Mouse (Mus musculus): ENCODE data around the gene Dock6. TPM values are rescaled to one million over a fixed set of nuclear protein-coding genes. Genes with fewer than 3 reads are reported as not detected.
"Not testable (repeated sequence)": the region's sequence is repeated elsewhere in the genome, so short reads cannot be mapped to it uniquely, and the experiment has no call there.

Dock6 gene
- 24.7 and 25.4 TPM in 2 replicates for polyA plus RNA-seq (2014; fragmentation: Nextera tagmentation; extraction: Ambion mirVana)

- DNase-seq (ENCODE audit: low spot score), result peak; percentile 92
- peak within 1 kb of the TSS; percentile 69 for H3K4me3 ChIP-seq (ENCODE audit: low read depth, low read length)
- H3K27ac ChIP-seq (ENCODE audit: low read depth, low read length), result peak within 1 kb of the TSS; percentile 63; the same call in 1 of the 2 replicates
- peak; percentile 93 for ATAC-seq (ENCODE audit: insufficient read depth, low FRiP score, low TSS enrichment)
- no peaks in the 10 kb centered on the region for H3K27me3 ChIP-seq (ENCODE audit: control insufficient read depth, insufficient read depth, low read length)
- H3K9me3 ChIP-seq (ENCODE audit: control insufficient read depth, low read length), result no peaks in the 10 kb centered on the region
- peak within 1 kb of the TSS; percentile 76 for H3K4me2 ChIP-seq (ENCODE audit: low read depth)
- H3K36me3 ChIP-seq (ENCODE audit: control insufficient read depth, insufficient read depth, low read length), result no peaks in the 10 kb centered on the region; the same call in 1 of the 2 replicates
- peak within 1 kb of the TSS; percentile 73 for H3K9ac ChIP-seq (ENCODE audit: low read length)
- WGBS, result under 1% methylated on average over 57 of the region's 68 CpGs
- H3K4me1 ChIP-seq (ENCODE audit: control insufficient read depth, insufficient read depth, low read length), result peaks cover 16% of the 10 kb centered on the region
Measured at GRCm38 (mm10) chr9:21852128-21853091, at the start of gene Dock6. Gene Dock6 (minus strand): TSS chr9:21852635.

DNA sequence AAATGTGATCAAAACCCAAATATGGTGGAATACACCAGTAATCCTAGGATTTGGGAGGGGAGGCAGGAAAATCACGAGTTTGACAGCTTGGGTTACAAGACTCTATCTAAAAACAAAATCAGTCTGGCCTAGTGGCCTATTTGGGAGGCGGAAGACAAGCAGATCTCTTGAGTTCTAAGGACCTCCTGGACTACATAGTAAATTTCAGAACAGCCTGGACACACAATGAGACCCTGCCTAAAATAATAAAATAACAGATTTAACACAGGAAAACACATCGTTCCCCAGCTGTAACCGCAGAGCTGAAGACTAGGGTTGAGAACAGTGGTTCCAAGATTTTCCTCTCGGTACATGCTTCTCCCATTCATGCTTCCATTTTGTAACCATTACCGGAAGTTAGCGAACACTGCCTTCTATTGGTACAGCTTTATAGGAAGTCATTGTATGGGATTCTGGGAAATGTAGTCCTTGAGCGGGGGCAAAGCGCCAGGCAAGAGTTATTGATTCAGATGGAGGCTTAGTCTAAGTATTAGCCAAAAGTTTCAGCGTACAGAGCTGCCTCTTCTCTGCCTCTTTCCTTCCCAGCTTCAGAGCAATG, 48.9 kb upstream of the Dock6 start:
- DNase-seq (ENCODE audit: low spot score), result peak; percentile 62
- Histone ChIP-seq H3K27ac (ENCODE audit: low read depth, low read length) (no peak overlapping the region), H3K36me3 (ENCODE audit: control insufficient read depth, insufficient read depth, low read length) (no peaks in the 10 kb centered on the region), H3K4me3 (ENCODE audit: low read depth, low read length) (peak overlapping the region; percentile 32), H3K27me3 (ENCODE audit: control insufficient read depth, insufficient read depth, low read length) (no peaks in the 10 kb centered on the region), H3K9me3 (ENCODE audit: control insufficient read depth, low read length) (no peaks in the 10 kb centered on the region), H3K4me2 (ENCODE audit: low read depth) (peak overlapping the region; percentile 42), H3K9ac (ENCODE audit: low read length) (peak overlapping the region; percentile 29; the same call in 1 of the 2 replicates), H3K4me1 (ENCODE audit: control insufficient read depth, insufficient read depth, low read length) (no peaks in the 10 kb centered on the region)
- peak; percentile 71 for ATAC-seq (ENCODE audit: insufficient read depth, low FRiP score, low TSS enrichment)
- 20% methylated on average over 10 of the region's 10 CpGs for WGBS

DNA sequence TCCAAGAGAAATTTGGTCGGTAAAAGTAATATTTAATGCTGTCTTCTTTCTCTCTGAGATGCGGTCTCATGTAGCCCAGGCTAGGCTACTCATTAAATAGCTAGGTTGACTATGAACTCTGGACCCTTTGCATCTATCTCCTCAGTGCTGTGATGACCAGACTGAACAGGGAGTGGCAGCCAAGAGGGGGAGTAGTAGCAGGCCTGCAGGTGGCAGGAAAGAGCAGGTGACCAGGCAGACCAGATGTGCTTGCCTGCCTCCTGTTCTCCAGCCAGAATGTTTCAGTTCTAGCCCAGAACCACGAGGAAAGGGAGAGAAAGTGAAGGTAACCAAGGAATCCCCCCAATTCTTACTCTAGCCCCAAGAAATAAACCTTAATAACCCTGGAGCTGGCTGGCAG, 36.8 kb upstream of the Dock6 start:
- H3K4me2 ChIP-seq (ENCODE audit: low read depth), result no peak overlapping the region
- no peak for ATAC-seq (ENCODE audit: insufficient read depth, low FRiP score, low TSS enrichment)
- WGBS, result 69% methylated on average over 3 of the region's 3 CpGs

DNA sequence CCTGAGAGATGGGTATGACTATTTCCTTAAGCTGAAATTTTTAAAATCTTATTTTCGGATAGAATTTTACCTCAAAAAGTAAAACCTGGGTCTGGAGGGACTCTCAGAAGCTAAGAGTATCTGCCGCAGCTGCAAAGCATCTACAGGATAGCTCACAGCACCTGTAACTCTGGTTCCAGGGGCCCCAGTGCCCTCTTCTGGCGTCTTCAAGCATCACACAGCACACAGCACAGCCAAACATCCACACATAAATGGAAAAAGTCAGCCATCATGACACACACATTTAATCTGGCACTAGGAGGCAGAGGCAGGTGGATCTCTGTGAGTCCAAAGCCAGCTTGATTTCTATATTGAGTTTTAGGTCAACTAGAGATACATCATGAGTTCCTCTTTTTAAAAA, 24.2 kb upstream of the Dock6 start:
- H3K4me3 ChIP-seq (ENCODE audit: low read depth, low read length), result no peak overlapping the region
- H3K27ac ChIP-seq (ENCODE audit: low read depth, low read length), result no peak overlapping the region
- 62% methylated on average over 3 of the region's 3 CpGs for WGBS
- H3K9me3 ChIP-seq (ENCODE audit: control insufficient read depth, low read length), result no peaks in the 10 kb centered on the region
- no peak overlapping the region for H3K4me2 ChIP-seq (ENCODE audit: low read depth)
- no peaks in the 10 kb centered on the region for H3K36me3 ChIP-seq (ENCODE audit: control insufficient read depth, insufficient read depth, low read length)
- H3K4me1 ChIP-seq (ENCODE audit: control insufficient read depth, insufficient read depth, low read length), result no peaks in the 10 kb centered on the region
- H3K27me3 ChIP-seq (ENCODE audit: control insufficient read depth, insufficient read depth, low read length), result no peaks in the 10 kb centered on the region
- H3K9ac ChIP-seq (ENCODE audit: low read length), result no peak overlapping the region
- no peak for ATAC-seq (ENCODE audit: insufficient read depth, low FRiP score, low TSS enrichment)
- DNase-seq (ENCODE audit: low spot score), result peak; percentile 7

More for the DNA sequence above, 36.8 kb upstream of the Dock6 start:
- H3K4me1 ChIP-seq (ENCODE audit: control insufficient read depth, insufficient read depth, low read length), result no peaks in the 10 kb centered on the region
- no peak overlapping the region for H3K4me3 ChIP-seq (ENCODE audit: low read depth, low read length)
- H3K27ac ChIP-seq (ENCODE audit: low read depth, low read length), result no peak overlapping the region
- H3K27me3 ChIP-seq (ENCODE audit: control insufficient read depth, insufficient read depth, low read length), result no peaks in the 10 kb centered on the region
- H3K9me3 ChIP-seq (ENCODE audit: control insufficient read depth, low read length), result no peaks in the 10 kb centered on the region
- H3K9ac ChIP-seq (ENCODE audit: low read length), result no peak overlapping the region
- no peak for DNase-seq (ENCODE audit: low spot score)
- no peaks in the 10 kb centered on the region for H3K36me3 ChIP-seq (ENCODE audit: control insufficient read depth, insufficient read depth, low read length)

- H3K36me3 ChIP-seq (ENCODE audit: control insufficient read depth, insufficient read depth, low read length), result no peaks in the 10 kb centered on the region
- no peak for DNase-seq (ENCODE audit: low spot score)
- WGBS, result 73% methylated on average over 4 of the region's 4 CpGs
- no peaks in the 10 kb centered on the region for H3K9me3 ChIP-seq (ENCODE audit: control insufficient read depth, low read length)
- no peaks in the 10 kb centered on the region for H3K27me3 ChIP-seq (ENCODE audit: control insufficient read depth, insufficient read depth, low read length)
- H3K4me1 ChIP-seq (ENCODE audit: control insufficient read depth, insufficient read depth, low read length), result no peaks in the 10 kb centered on the region
- H3K27ac ChIP-seq (ENCODE audit: low read depth, low read length), result no peak overlapping the region
- no peak overlapping the region for H3K4me2 ChIP-seq (ENCODE audit: low read depth)
- no peak overlapping the region for H3K4me3 ChIP-seq (ENCODE audit: low read depth, low read length)
- ATAC-seq (ENCODE audit: insufficient read depth, low FRiP score, low TSS enrichment), result no peak
- H3K9ac ChIP-seq (ENCODE audit: low read length), result no peak overlapping the region
Measured at GRCm38 (mm10) chr9:21872204-21872603, 19.8 kb upstream of the Dock6 start.

GRCm38 (mm10) chr9:21870879-21871524, 18.6 kb upstream of the Dock6 start:
- Histone ChIP-seq H3K4me1 (ENCODE audit: control insufficient read depth, insufficient read depth, low read length) (no peaks in the 10 kb centered on the region), H3K27me3 (ENCODE audit: control insufficient read depth, insufficient read depth, low read length) (no peaks in the 10 kb centered on the region), H3K27ac (ENCODE audit: low read depth, low read length) (no peak overlapping the region), H3K36me3 (ENCODE audit: control insufficient read depth, insufficient read depth, low read length) (no peaks in the 10 kb centered on the region), H3K4me3 (ENCODE audit: low read depth, low read length) (no peak overlapping the region), H3K9me3 (ENCODE audit: control insufficient read depth, low read length) (no peaks in the 10 kb centered on the region), H3K9ac (ENCODE audit: low read length) (no peak overlapping the region), H3K4me2 (ENCODE audit: low read depth) (no peak overlapping the region)
- DNase-seq (ENCODE audit: low spot score) (peak; percentile 65), ATAC-seq (ENCODE audit: insufficient read depth, low FRiP score, low TSS enrichment) (0 out of 2 replicates have a peak, but pooled peaks have one; percentile 35)
- WGBS, result 17% methylated on average over 20 of the region's 20 CpGs

DNA sequence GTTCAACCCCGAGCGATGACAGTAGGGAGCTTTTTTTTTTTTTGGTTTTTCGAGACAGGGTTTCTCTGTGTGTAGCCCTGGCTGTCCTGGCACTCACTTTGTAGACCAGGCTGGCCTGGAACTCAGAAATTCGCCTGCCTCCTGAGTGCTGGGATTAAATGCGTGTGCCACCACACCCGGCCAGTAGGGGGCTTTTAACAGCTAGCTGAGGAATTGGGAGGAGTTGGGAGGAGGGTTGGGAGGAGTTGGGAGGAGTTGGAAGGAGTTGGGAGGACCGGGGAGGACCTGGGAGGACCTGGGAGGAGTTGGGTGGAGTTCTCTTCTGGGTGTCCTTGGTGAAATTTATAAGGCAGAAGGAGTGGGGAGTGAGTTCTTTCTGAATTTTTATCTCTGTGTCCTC, 16.9 kb upstream of the Dock6 start:
- not testable (repeated sequence) for H3K4me1 ChIP-seq (ENCODE audit: control insufficient read depth, insufficient read depth, low read length); H3K27ac ChIP-seq (ENCODE audit: low read depth, low read length); H3K27me3 ChIP-seq (ENCODE audit: control insufficient read depth, insufficient read depth, low read length); H3K9me3 ChIP-seq (ENCODE audit: control insufficient read depth, low read length); DNase-seq (ENCODE audit: low spot score); H3K36me3 ChIP-seq (ENCODE audit: control insufficient read depth, insufficient read depth, low read length); H3K9ac ChIP-seq (ENCODE audit: low read length); ATAC-seq (ENCODE audit: insufficient read depth, low FRiP score, low TSS enrichment); H3K4me3 ChIP-seq (ENCODE audit: low read depth, low read length); H3K4me2 ChIP-seq (ENCODE audit: low read depth)
- WGBS, result 57% methylated on average over 7 of the region's 7 CpGs

DNA sequence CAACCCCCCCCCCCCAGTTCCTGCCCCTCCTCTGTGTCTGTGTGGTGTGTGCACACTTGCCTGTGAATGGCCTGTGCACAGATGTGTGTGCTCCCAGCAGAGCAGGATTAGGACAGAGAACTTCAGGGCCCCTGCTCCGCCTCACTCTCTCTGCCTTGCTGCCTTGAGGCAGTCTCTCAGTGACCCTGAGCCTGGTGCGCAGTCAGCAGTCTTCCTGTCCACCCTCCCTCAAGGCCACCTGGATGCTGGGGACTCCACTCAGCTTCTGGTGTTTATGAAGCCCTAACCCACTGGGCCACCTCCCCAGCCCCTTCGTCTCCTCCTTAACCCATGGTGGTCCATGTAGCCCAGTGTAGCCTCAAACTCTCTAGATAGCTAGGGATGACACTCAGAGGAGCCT, 15.3 kb upstream of the Dock6 start:
- Histone ChIP-seq H3K4me2 (ENCODE audit: low read depth) (no peak overlapping the region), H3K9me3 (ENCODE audit: control insufficient read depth, low read length) (no peaks in the 10 kb centered on the region), H3K4me1 (ENCODE audit: control insufficient read depth, insufficient read depth, low read length) (no peaks in the 10 kb centered on the region), H3K9ac (ENCODE audit: low read length) (no peak overlapping the region), H3K36me3 (ENCODE audit: control insufficient read depth, insufficient read depth, low read length) (no peaks in the 10 kb centered on the region), H3K27ac (ENCODE audit: low read depth, low read length) (no peak overlapping the region), H3K4me3 (ENCODE audit: low read depth, low read length) (no peak overlapping the region), H3K27me3 (ENCODE audit: control insufficient read depth, insufficient read depth, low read length) (no peaks in the 10 kb centered on the region)
- WGBS, result 75% methylated on average over 3 of the region's 3 CpGs
- no peak for DNase-seq (ENCODE audit: low spot score)
- ATAC-seq (ENCODE audit: insufficient read depth, low FRiP score, low TSS enrichment), result no peak
